Mouse (Mus musculus) erythroblast, embryonic 14.5 days (primary cell): ENCODE measurements around the gene Rft1. TPM values are rescaled to one million over a fixed set of nuclear protein-coding genes. Genes with fewer than 3 reads are reported as not detected.

Source experiments
- H3K27me3 ChIP-seq: 2 replicates; pipeline ENCODE4 v1.6.1; 2012; ENCODE audit warnings: inconsistent platforms; ENCODE audit not compliant: control insufficient read depth
- H3K36me3 ChIP-seq: 2 replicates; pipeline ENCODE4 v1.6.1; 2012; ENCODE audit warnings: mild to moderate bottlenecking, inconsistent platforms; ENCODE audit not compliant: control insufficient read depth
- H3K4me1 ChIP-seq: 2 replicates; pipeline ENCODE4 v1.6.1; 2012; ENCODE audit warnings: inconsistent platforms; ENCODE audit not compliant: control insufficient read depth
- H3K4me3 ChIP-seq: replicated peaks from 2 replicates; pipeline ENCODE3; 2012; ENCODE audit warnings: moderate library complexity, mild to moderate bottlenecking, inconsistent platforms
- H3K9me3 ChIP-seq: 2 replicates; pipeline ENCODE4 v1.6.1; 2012; ENCODE audit warnings: low read length, inconsistent platforms, mixed read lengths; ENCODE audit not compliant: control insufficient read depth
- GATA1 ChIP-seq: IDR thresholded peaks from 2 replicates; pipeline ENCODE4 v1.6.1; 2012; ENCODE audit warnings: low read length, inconsistent platforms, mixed read lengths
- TAL1 ChIP-seq: IDR thresholded peaks from 3 replicates; pipeline ENCODE4 v1.6.1; 2012; ENCODE audit warnings: low read length, inconsistent platforms, mixed read lengths
- polyA plus RNA-seq: library from polyadenylated mRNA; stranded (reverse); fragments of >175 nt; gene quantifications from 2 replicates; pipeline ENCODE4 v1.2.3, GENCODE M21; 2012

Gene Rft1
- polyA plus RNA-seq, 1 experiment = 0.05 TPM

- TF ChIP-seq TAL1 = no peak
- Histone ChIP-seq H3K36me3 (peaks cover 53% of the 10 kb centered on the region), H3K4me3 (no peak overlapping the region), H3K27me3 (no peaks in the 10 kb centered on the region), H3K4me1 (no peaks in the 10 kb centered on the region), H3K9me3 (no peaks in the 10 kb centered on the region)
Observed at GRCm38 (mm10) chr14:30682131-30682530, 28.0 kb downstream of the Rft1 start.

- Histone ChIP-seq H3K4me3 (no peak overlapping the region), H3K9me3 (no peaks in the 10 kb centered on the region), H3K27me3 (no peaks in the 10 kb centered on the region), H3K36me3 (peaks cover 30% of the 10 kb centered on the region), H3K4me1 (no peaks in the 10 kb centered on the region)
- TF ChIP-seq TAL1 = no peak
- TF ChIP-seq GATA1 = no peak
Observed at GRCm38 (mm10) chr14:30690685-30691084, 36.5 kb downstream of the Rft1 start.

- H3K36me3 ChIP-seq = peaks cover 25% of the 10 kb centered on the region
- H3K4me3 ChIP-seq = no peak overlapping the region
- no peaks in the 10 kb centered on the region for H3K27me3 ChIP-seq
- TF ChIP-seq TAL1 (no peak), GATA1 (no peak)
- H3K9me3 ChIP-seq = no peaks in the 10 kb centered on the region
- H3K4me1 ChIP-seq = no peaks in the 10 kb centered on the region
Observed at GRCm38 (mm10) chr14:30692439-30692838, 38.3 kb downstream of the Rft1 start.

GRCm38 (mm10) chr14:30694786-30695185 lies 40.6 kb downstream of the Rft1 start:
- no peak for TF ChIP-seq TAL1
- no peak for TF ChIP-seq GATA1
- Histone ChIP-seq H3K9me3 (no peaks in the 10 kb centered on the region), H3K27me3 (no peaks in the 10 kb centered on the region), H3K4me1 (peaks cover 2% of the 10 kb centered on the region; the same call in 1 of the 2 replicates), H3K4me3 (no peak overlapping the region), H3K36me3 (peaks cover 15% of the 10 kb centered on the region)

- Histone ChIP-seq H3K9me3 (no peaks in the 10 kb centered on the region), H3K4me3 (no peak overlapping the region), H3K4me1 (peaks cover 2% of the 10 kb centered on the region; the same call in 1 of the 2 replicates), H3K27me3 (no peaks in the 10 kb centered on the region), H3K36me3 (peaks cover 7% of the 10 kb centered on the region)
- TF ChIP-seq GATA1 (no peak), TAL1 (no peak)
Observed at GRCm38 (mm10) chr14:30695609-30696008, 41.4 kb downstream of the Rft1 start.

GRCm38 (mm10) chr14:30697407-30698052 lies 43.4 kb downstream of the Rft1 start:
- TF ChIP-seq GATA1 = no peak
- no peak for TF ChIP-seq TAL1
- Histone ChIP-seq H3K4me3 (no peak overlapping the region), H3K9me3 (no peaks in the 10 kb centered on the region), H3K36me3 (peaks cover 3% of the 10 kb centered on the region), H3K4me1 (peaks cover 2% of the 10 kb centered on the region; the same call in 1 of the 2 replicates), H3K27me3 (no peaks in the 10 kb centered on the region)

GRCm38 (mm10) chr14:30699656-30700055 lies 45.5 kb downstream of the Rft1 start:
- TF ChIP-seq TAL1 (no peak), GATA1 (no peak)
- no peak overlapping the region for H3K4me3 ChIP-seq
- no peaks in the 10 kb centered on the region for H3K27me3 ChIP-seq
- peaks cover 10% of the 10 kb centered on the region for H3K4me1 ChIP-seq
- no peaks in the 10 kb centered on the region for H3K36me3 ChIP-seq
- H3K9me3 ChIP-seq = no peaks in the 10 kb centered on the region

GRCm38 (mm10) chr14:30702512-30702911 lies 48.4 kb downstream of the Rft1 start:
- no peaks in the 10 kb centered on the region for H3K9me3 ChIP-seq
- no peak overlapping the region for H3K4me3 ChIP-seq
- H3K36me3 ChIP-seq = no peaks in the 10 kb centered on the region
- peaks cover 20% of the 10 kb centered on the region for H3K4me1 ChIP-seq
- TF ChIP-seq GATA1 = no peak
- TF ChIP-seq TAL1 = no peak
- H3K27me3 ChIP-seq = no peaks in the 10 kb centered on the region

GRCm38 (mm10) chr14:30703079-30703478 lies 48.9 kb downstream of the Rft1 start:
- peaks cover 25% of the 10 kb centered on the region for H3K4me1 ChIP-seq
- no peak overlapping the region for H3K4me3 ChIP-seq
- no peaks in the 10 kb centered on the region for H3K27me3 ChIP-seq
- no peaks in the 10 kb centered on the region for H3K36me3 ChIP-seq
- no peak for TF ChIP-seq GATA1
- no peak for TF ChIP-seq TAL1
- no peaks in the 10 kb centered on the region for H3K9me3 ChIP-seq
